Mouse (Mus musculus): ENCODE measurements around the gene Snx17.

DNA sequence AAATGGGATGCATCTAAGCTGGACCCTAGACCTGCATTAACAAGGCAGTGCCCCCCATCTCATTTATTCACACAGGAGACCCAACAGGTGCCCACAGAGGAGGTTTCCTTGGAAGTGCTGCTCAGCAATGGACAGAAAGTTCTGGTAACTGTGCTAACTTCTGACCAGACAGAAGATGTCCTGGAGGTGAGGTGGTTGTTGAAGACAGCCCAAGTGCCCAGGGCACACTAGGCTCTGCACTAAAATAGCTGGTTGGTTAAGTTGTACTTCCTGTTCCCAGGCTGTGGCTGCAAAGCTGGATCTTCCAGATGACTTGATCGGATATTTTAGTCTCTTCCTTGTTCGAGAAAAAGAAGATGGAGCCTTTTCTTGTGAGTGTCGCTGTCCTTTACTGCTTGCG lies 2.6 kb downstream of the Snx17 start:
- TF ChIP-seq POLR2A (IDR thresholded peaks at IDR 0.05; ENCODE audit: insufficient read length, low read depth) (no peak), TCF12 (IDR thresholded peaks at IDR 0.05; ENCODE audit: insufficient read depth, poor library complexity, severe bottlenecking) (no peak), MAX (IDR thresholded peaks at IDR 0.05; ENCODE audit: low read depth) (no peak), USF1 (IDR thresholded peaks at IDR 0.05; ENCODE audit: low read depth) (no peak), E2F4 (IDR thresholded peaks at IDR 0.05; ENCODE audit: insufficient read depth) (no peak), MYOD1 (IDR thresholded peaks at IDR 0.05; ENCODE audit: control insufficient read depth in 1 of 3, insufficient read length in 2 of 3, low read depth in 2 of 3) (no peak), MYOG (IDR thresholded peaks at IDR 0.05; ENCODE audit: control insufficient read depth in 1 of 3, insufficient read depth in 1 of 3, insufficient read length in 2 of 3, low read depth in 2 of 3) (no peak), CEBPB (IDR thresholded peaks at IDR 0.05; ENCODE audit: insufficient read depth, poor library complexity, severe bottlenecking) (no peak), POLR2AphosphoS2 (IDR thresholded peaks at IDR 0.05; ENCODE audit: insufficient read length, low read depth) (no peak)

All from myocyte (in vitro differentiated cells).